Mouse (Mus musculus) lung, postnatal 0 days (tissue): ENCODE measurements around the gene Lrrc40.

Experiments
- CTCF ChIP-seq: IDR thresholded peaks from 2 replicates; pipeline ENCODE4 v1.5.1; 2016; ENCODE audit warnings: antibody characterized with exemption, mild to moderate bottlenecking
- EP300 ChIP-seq: IDR thresholded peaks from 2 replicates; pipeline ENCODE4 v1.6.1; 2016; ENCODE audit warnings: antibody characterized with exemption, mild to moderate bottlenecking, control low read depth

- TF ChIP-seq CTCF (no peak), EP300 (no peak)
These were observed 31.5 kb downstream of the Lrrc40 start for GRCm38 (mm10) chr3:158067916-158068315.
